Mouse (Mus musculus) R1 (cell line): ENCODE measurements around the gene Hoxa5.

Experiments
- DNase-seq: peaks from one replicate; pipeline ENCODE4 v3.0.0-alpha.2; 2018; ENCODE audit warnings: low read depth, low spot score

Gene Hoxa5

DNA sequence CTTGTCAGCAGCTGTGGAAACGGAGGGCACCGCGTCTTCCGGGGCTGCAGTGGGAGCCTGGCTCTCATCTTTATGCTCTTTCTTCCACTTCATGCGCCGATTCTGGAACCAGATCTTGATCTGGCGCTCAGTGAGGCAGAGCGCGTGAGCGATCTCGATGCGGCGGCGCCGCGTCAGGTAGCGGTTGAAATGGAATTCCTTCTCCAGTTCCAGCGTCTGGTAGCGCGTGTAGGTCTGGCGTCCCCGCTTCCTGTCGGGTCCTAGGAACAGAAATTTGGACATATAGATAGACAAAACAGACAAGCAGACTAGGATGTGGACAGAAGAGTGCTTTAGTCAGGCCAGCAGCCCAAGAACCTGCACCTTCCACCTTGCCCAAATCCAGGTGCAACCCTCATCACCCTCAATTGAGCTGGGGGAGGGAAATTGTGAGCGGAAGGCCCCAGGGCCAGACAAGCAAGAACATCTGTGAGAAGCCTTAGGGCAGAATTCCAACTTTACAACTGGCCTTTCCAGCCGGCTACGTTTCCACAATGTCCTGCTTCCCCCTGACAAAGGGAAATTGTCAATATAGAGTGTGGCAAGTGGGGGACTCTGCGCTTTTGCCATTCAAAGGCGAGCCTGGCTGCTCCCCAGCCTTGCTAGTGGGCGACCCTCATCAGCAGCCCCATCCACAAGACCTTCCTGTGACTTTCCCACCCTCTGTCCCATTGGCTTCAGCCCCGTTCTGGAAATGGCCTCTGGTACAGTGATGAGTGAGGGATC, 11.6 kb upstream of the Hoxa5 start:
- DNase-seq: peak; percentile 40

DNA sequence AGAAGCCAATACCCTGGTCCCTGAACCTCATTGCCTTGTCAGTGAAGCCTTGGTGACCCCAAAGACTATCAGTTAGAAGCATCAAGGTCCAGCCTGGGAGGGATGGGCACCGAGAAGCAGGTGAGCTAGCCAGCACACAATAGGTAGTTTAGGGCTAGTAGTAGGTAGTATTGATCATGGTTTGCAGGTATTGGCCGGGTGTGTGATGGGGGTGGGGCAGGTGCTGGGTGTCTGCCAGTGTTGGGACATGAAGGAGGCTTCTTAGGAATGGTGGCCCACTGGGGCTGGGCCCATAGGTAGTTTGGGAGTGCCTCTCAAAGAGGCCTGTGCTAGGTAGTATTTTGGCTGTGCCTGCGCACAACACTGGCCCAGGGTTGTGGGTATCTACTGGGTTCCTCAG, 10.7 kb upstream of the Hoxa5 start:
- no peak for DNase-seq

DNA sequence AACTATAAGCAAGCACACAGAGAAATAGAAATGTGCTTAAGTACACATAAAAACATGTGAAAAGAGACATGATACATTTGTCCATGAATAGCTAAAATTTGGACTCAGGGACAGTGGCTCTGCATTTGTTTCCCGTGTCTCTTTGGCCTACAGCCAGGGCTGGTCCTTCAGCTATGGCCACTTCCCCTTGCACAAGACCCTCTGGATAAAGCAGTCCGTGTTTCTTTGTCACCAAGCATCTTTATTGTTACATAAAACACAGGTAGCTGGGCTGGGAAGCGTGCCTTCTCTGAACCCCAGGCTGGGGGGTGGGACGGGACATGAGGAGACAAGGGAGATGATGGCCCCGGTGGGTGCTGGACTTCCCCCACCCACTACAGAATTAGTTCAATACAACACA, 9.9 kb upstream of the Hoxa5 start:
- no peak for DNase-seq

DNA sequence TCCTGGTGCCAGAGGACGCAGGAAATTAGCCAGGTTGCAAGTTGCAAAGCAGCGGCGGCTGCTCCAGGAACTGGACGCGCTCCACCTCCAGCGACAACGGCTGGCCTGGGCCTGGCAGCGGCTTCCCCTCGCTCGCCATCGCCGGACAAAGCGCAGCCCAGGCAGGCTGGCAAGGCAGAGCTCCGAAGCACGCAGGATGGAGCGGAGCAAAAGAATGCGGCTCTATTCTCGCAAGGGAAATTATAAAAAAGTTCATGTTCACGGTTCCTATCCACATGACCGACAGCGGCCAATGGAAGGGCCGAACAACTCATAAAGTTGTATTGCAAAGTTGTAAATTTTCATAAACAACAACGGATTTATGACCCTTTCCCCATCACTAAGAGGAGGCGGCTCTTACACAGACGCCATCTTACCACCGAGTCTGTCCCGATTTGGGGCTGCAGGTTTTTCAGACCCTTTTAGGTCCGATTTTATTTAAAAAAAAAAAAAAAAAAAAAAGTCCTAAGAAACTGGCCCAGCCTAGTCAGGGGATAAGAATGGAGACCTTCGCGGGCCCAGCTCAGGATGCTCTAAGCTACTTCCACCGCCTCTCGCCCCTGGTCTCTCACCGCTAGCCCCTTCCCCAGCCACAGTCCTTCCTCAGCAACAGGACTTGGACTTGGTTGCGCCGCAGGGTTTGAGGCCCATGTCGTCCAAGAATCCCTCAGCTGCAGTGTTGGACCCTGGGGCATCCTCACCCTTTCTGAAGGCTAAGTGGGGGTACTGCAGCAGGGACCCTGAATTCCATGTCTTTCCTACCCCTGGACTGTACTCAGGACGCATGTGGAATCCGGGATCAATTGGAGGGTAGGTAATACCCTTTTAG, 9.0 kb upstream of the Hoxa5 start, which contains the start of the genes Hoxa3 and Gm28308:
TSS of gene Hoxa3 (minus strand) at position 218 of the 868 bp plus-strand sequence.
TSS of gene Gm28308 (minus strand) at position 221 of the 868 bp plus-strand sequence.
- no peak for DNase-seq

DNA sequence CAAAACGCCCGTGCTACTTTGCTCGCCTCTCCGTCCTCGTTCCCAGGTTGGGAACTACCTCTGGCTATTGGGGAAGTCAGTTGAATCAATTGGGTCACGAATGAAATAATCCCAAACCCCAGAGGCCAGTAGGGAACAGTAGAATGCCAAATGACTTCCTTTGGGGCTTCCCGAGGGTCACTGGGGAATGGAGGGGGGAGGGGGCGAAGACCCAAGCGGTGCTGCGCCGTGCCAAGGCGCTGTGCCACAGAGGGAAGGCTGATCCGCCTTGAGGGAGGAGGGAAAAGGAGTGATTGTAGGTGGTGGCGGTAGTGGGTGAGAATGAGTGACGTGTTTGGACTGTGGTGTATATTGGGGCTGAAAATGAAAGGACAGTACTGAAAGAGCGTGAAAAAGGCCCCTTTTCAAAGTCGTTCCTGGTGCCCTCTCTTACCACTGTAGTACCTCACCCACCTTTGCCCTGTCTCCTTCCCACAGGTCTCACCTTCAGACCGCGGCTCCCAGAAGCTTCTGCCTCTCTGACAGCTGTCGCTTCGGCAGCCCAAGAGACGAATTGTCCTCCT, 8.2 kb upstream of the Hoxa5 start:
- DNase-seq: peak; percentile 29

DNA sequence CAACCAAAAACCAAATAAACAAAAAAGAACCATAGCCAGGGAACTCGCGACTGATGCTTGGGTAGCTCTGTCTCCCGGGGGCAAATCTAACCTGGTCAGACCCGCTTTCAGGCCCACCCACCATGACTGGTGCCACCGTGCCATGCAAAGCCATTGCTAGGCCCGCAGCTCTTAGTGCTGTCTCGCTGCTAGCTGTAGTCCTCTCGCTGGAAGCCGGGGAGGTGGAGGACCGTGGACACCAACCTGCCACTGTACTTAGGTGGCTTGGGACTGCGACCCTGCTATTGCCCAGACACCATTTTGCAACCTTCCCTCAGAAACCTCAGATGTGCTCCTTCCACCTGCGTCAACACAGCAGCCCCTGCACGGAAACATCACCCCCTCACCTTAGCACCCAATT, 7.6 kb upstream of the Hoxa5 start:
- peak; percentile 33 for DNase-seq

DNA sequence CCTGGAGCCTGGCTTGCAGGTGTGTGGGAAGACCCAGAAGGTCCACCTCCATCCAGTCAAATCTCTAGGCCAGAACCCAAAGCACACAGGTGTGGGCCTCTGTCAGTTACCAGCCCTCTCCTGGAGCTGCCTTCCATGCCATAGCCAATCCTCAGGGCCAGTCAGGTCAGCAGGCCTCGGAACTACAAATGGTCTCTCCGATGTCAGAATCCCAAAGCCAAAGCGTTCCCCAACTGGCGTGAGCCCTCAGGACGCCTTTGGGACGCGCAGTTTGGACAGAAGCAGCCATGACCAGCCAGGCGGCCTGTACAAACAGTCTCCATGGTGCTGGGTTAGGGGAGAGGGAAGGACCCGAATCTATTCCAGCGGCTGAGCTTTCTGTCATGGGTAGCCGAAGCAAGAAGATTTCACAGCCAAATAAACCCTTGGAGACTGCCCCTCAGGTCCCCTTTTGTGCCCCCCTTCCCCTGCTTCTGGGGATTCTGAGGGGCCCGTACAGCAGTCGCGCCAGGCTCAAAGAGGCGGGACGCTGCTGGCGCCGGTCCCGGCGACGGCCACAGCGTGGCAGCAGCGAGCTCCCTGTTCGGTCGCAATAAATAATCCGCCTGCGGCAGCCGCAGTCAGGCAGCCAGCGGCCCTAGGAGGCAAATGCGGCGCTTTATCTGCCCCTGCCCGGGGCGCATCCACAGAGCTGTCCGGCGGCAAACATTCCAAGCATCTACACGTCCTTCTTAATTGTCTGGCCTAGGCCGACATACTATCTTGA, 7.0 kb upstream of the Hoxa5 start:
- peak; percentile 79 for DNase-seq

DNA sequence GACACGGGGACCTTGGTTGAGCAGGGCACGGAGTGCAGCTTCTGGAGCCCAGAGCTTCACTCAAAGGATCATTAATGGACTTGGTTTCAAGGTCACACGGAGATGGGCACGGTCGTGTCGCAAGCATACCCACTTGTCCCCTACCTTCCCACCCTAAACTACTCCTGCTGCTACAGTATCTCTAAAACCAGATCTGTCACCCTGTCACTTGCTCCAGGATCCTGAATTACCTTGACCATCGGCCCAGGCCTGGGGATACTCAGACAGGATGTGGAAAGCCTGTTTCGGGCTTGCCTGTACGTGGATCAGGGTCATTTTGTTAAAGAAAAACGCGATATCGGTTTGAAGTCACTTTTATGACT, 5.3 kb upstream of the Hoxa5 start:
- no peak for DNase-seq

DNA sequence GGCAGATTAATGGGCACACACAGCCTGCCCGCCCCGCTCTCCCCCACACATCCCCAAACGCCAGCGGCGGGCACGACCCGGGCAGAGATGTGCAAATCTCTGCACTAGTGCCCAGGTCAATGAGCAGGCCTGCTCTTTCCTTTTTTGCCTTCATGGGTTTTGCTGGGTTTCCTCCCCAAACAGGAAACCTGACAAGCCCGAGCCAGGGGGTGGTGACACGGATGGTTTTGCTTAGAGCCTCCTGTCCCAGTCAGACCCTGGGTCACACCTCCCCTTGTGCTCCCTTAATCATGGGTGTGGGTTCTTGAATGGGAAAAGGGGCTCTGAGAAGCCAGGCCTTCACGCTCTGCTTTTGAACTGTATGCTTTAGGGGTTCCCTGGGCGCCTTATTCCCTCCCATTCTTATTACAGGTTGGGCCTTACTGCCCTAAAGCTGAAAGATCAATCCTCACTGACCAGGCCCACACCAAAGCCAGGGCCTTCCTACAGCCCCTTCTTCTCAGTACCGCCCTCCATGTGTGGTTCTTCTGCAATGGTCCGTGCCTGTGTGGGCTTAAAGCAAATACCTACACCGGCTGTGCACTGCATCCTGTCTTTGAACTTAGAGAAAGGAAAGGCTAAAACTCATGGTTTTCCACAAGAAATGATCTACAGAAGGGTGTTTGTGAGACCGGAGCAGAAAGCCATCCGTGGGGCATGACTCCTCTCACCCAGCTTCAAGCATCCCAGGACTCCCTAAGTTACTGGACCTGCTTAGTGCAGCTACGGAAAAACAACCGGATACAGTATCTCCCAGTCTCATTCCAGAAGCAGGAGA, 4.7 kb upstream of the Hoxa5 start:
- DNase-seq: peak; percentile 43

DNA sequence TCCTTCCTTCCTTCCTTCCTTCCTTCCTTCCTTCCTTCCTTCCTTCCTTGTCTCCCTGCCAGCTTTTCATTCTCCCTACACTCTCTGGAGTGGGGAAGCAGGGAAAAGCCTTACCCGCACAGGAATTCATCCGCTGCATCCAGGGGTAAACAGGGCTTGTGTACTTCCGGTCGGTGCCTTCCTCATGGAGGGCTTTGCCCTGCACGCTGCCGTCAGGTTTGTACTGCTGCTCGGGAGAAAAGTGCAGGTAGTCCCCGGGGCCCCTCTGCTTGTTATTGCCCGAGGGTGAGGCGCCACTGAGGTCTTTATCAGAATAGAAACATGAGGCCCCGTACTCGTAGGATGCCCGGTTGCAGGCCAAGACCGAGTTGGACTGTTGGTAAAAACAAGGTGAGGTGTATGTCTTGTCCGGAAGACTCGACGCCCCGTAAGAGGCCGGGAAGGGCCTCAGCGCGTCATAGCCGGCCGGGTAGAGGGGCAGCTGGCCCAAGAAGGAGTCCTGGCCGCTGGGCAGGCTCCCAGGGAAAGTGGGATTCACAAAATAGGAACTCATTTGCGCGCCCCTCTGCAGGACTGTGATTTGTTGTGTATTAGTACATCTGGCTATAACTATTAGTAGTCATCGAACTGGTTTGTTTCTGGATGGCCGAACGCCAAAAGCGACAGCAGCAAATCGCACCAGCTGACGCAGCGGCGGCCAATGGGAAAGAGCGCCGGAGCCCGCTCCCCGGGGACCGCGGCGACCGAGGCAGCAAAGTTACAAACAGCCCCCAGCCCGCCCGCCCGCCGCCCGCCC, 3.9 kb upstream of the Hoxa5 start, which contains the start of gene Hoxa6:
TSS of gene Hoxa6 (minus strand) at position 651 of the 796 bp plus-strand sequence.
- peak; percentile 35 for DNase-seq

DNA sequence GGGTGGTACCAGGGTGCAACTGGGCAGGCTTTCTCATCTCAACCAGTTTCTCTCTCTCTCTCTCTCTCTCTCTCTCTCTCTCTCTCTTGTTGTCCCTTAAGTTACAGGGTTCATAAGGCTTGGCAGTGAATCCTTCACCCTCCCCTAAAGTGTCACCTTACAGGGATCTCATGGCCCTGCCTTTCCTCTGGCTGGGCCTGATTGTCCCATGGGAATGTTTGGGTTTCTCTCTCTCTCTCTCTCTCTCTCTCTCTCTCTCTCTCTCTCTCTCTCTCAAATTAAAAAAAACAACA, 3.2 kb upstream of the Hoxa5 start:
- no peak for DNase-seq

DNA sequence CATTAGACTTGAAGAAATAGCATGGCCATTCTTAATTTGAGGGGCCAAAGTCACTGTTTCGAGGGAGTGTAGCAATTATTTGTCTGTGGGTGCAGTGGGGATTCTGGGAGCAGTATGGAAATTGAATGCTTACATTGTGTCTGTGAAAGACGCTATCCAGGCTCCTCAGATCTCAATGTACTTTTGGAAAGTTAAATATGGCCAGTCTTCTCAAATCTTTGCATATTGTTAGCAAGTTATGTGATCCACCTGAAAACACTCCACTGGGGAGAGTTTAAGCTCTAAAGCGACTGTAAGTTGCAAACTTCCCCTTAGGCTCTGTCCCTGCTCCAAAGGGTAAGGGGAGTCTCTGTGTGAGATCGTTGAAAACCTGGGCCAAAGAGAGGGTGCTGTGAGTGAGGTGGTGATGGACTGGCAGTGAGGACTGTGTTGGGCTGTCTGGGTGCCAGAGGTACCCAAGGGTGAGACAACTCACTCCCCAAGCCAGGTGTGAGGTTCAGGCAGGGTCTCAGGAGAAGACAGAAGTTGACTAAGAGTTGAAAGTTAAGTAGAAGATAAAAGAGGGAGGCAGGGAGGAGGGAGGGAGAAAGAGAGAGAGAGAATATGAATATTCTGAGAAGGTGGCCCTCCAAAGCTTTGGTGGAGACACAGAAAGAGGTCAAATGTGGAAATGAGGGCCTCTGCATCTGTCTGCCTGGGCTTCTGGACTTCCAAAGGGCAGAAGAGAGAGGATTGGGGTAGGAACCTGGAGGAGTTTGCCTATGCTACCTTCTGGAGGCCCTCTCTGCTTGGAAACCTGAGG, 2.7 kb upstream of the Hoxa5 start:
- no peak for DNase-seq

DNA sequence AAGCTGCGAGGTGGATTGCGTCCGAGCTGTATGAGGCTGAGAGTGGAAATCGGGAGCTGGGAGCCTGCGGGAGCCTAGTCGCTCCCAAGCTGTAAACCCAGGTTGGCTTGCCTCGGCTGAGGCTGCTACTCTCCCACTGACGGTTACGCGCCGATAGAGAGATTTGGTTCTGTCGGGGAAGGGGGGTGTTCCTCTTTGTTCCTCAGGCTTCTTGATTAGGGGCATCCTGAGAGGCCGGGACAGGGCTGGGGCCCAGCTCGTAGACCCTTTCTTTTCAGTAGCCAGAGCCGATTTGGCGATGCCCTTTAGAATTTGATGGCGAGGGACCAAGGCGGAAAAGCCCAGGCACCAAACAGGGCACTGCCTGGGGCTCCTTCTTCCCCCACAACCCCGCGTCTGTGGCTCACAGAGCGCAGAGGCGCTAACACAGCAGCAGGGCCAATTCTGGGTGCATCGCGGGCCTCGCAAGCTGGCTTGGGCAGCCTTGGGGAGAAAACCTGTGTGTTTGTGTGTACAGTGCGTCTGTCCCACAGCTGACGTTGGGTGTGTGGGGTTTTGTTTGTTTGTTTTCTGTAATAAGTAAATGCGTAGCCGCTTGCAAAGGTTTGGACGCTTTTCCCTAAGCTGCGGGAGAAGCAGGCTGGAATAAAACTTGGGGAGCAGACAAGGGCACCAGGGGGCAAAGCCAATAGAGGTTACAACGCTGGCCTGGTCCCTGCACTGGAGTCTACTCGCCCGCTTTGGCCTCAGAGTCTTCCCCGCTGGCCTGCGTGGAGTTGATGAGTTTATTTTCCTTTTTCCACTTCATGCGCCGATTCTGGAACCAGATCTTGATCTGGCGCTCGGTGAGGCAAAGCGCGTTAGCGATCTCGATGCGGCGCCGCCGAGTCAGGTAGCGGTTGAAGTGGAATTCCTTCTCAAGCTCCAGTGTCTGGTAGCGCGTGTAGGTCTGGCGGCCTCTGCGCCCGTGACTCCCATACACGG, 1.5 kb upstream of the Hoxa5 start:
- DNase-seq: peak; percentile 39

DNA sequence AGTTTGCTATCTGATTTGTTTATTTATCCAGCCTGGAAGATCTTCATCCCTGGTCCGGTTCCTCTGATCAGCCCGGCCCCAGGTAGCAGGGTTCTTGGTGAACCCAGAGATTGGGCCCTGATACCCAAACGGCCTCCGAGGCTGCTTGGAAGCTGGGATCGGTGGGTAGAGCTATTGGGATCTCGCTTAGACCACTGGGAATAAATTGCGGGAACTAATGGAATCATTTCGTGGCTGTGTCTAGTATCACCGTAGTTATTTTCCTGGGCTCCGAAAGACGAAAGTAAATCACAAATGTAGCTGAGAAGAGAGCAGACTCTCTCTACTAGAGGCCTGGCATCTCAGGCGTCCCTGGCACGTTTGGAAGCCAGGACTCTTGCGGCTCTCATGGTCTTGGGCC, 834 bp upstream of the Hoxa5 start:
- peak; percentile 18 for DNase-seq

DNA sequence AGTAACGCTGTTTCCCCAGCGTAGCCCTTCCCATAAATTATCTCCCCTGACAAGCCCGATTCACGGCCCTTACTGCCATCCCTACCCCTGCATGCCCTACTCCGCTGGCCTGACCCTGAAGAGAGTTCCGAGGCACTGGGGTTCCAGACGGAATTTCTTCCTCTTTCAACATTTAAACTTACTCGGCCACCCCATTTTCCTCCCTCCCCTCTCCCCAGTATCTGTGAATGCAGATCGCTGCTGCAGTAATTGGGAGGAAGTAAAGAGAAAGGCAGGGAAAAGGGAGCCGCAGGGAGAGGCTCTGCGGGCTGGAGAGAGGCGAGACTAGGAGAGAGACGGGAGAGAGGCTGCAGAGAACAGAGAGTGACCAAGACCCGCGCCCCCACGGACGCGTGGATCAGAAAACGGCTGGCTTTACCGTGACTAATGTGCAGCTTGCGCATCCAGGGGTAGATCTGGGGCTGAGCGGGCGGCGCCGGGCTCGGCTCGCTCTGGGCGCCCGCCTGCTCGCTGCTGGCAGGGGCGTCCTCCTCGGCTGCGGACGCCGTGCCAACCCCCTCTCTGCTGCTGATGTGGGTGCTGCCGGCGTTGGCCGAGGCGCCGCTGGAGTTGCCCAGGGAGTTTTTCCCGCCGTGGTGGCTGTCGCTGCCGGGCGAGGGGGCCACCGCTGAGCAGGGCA, 877 bp downstream of the Hoxa5 start:
- DNase-seq: peak; percentile 73

DNA sequence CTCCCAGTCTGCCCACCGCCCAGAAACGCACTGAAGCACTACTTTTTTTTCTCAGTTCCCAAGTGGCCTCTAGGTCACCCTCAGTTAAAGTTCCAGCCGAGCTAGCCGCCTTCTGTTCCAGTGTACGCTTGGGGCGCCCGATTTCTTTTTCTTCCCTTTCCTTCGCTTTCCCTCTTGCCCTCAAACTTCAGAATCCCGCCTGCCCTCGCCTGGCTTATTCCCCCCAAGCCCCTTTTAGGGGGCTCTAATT, 1.3 kb downstream of the Hoxa5 start:
- peak; percentile 49 for DNase-seq

DNA sequence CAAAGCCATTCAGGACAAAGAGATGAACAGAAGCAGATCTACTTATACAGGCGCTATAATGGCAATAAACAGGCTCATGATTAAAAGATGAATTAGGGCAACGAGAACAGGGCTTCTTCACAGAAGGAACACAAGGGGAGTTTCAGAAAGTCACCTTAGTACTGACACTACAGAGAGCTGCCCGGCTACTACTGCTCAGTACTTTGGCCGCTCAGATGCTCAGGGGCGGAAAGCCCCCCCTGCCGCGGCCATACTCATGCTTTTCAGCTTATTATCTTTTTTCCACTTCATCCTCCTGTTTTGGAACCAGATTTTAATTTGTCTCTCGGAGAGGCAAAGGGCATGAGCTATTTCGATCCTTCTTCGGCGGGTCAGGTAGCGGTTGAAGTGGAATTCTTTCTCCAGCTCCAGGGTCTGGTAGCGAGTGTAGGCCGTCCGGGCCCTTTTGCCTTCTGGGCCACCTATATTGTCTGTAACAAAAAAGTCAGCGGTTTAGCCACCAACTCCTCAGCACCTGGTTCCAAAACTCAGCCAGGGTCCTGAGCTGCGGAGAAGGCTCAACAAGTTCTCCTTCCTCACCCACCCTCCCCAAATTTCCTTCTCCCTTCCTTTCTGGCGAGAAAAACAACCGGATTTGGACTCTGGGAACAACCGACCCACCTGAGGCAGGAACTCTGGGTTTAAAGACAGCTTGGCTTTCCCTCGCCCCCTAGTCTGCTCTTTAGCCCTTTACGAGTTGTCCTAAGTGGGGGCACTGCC, 1.8 kb downstream of the Hoxa5 start:
- peak; percentile 49 for DNase-seq
